Mouse (Mus musculus): ENCODE measurements at regions not wholly inside any gene's neighbourhood (a gene's known extent, or its start where the extent isn't known, plus 50 kb on each side); places are given as distances from the start of the nearest gene placed in this dataset.

GRCm38 (mm10) chr12:14687263-14687662, 535.4 kb upstream of the Fam84a start:
- DNase-seq (ENCODE audit: inconsistent ontology term) = no peak

- DNase-seq (ENCODE audit: inconsistent ontology term) = peak; percentile 1
Observed at GRCm38 (mm10) chr12:14676230-14676629, 524.4 kb upstream of the Fam84a start.

GRCm38 (mm10) chr12:14665909-14666308, 514.1 kb upstream of the Fam84a start:
- peak; percentile 88 for DNase-seq (ENCODE audit: inconsistent ontology term)
